Mouse (Mus musculus) heart, postnatal 0 days (tissue): ENCODE measurements at regions not wholly inside any gene's neighbourhood (a gene's known extent, or its start where the extent isn't known, plus 50 kb on each side); places are given as distances from the start of the nearest gene placed in this dataset.

Experiments used
- ATAC-seq: fragments of 200-750 bp; cut with Nextera tagmentation; 2 replicates; pipeline ENCODE4 v1.8.0; 2017; ENCODE audit warnings: low read depth, moderate number of reproducible peaks, moderate library complexity; ENCODE audit not compliant: insufficient read depth
- DNase-seq: peaks from one replicate; pipeline ENCODE4 v3.0.0-alpha.2; 2016; ENCODE audit warnings: low spot score
- H3K27ac ChIP-seq: fragments of 300-500 bp; sonication (generic); 2 replicates; pipeline ENCODE4 v1.5.1; 2014; ENCODE audit warnings: low read depth, mild to moderate bottlenecking
- H3K27me3 ChIP-seq: fragments of 300-500 bp; sonication (generic); 2 replicates; pipeline ENCODE4 v1.6.1; 2014; ENCODE audit warnings: low read length, mixed read lengths; ENCODE audit not compliant: control insufficient read depth, insufficient read depth
- H3K36me3 ChIP-seq: fragments of 300-500 bp; sonication (generic); replicated peaks from 2 replicates; pipeline ENCODE4 v1.6.1; 2014; ENCODE audit warnings: low read length, mixed read lengths; ENCODE audit not compliant: control insufficient read depth, insufficient read depth
- H3K4me1 ChIP-seq: fragments of 300-500 bp; sonication (generic); 2 replicates; pipeline ENCODE4 v1.6.1; 2014; ENCODE audit warnings: antibody characterized with exemption; ENCODE audit not compliant: control insufficient read depth, insufficient read depth
- H3K4me2 ChIP-seq: fragments of 300-500 bp; sonication (generic); 2 replicates; pipeline ENCODE4 v1.6.1; 2014; ENCODE audit warnings: low read depth, mild to moderate bottlenecking, low read length, moderate library complexity
- H3K4me3 ChIP-seq: fragments of 300-500 bp; sonication (generic); 2 replicates; pipeline ENCODE4 v1.5.1; 2014; ENCODE audit warnings: low read depth, low read length
- H3K9ac ChIP-seq: fragments of 300-500 bp; sonication (generic); replicated peaks from 2 replicates; pipeline ENCODE4 v1.6.1; 2014; ENCODE audit warnings: low read depth, low read length, mixed read lengths
- H3K9me3 ChIP-seq: fragments of 300-500 bp; sonication (generic); replicated peaks from 2 replicates; pipeline ENCODE4 v1.6.1; 2016; ENCODE audit warnings: low read length; ENCODE audit not compliant: control insufficient read depth
- CTCF ChIP-seq: IDR thresholded peaks from 2 replicates; pipeline ENCODE4 v1.5.1; 2016; ENCODE audit warnings: antibody characterized with exemption, control low read depth, low read depth
- EP300 ChIP-seq: IDR thresholded peaks from 2 replicates; pipeline ENCODE4 v1.6.1; 2016; ENCODE audit warnings: antibody characterized with exemption, low read depth
- WGBS: fragments of 180-500 bp; shearing (Covaris S2); extraction: QIAGEN DNeasy Blood & Tissue Kit; methylation state at CpG from one replicate; pipeline ENCODE4 v1.1.7; 2014; 5-methylcytosine and 5-hydroxymethylcytosine counted together

GRCm38 (mm10) chr1:73105856-73106463, 90.3 kb upstream of the Tnp1 start:
- TF ChIP-seq EP300 (no peak), CTCF (no peak)
- Histone ChIP-seq H3K27ac (no peak overlapping the region), H3K9ac (no peak overlapping the region), H3K36me3 (no peaks in the 10 kb centered on the region), H3K27me3 (no peaks in the 10 kb centered on the region), H3K4me3 (no peak overlapping the region), H3K4me2 (no peak overlapping the region), H3K4me1 (no peaks in the 10 kb centered on the region), H3K9me3 (no peaks in the 10 kb centered on the region)
- ATAC-seq (no peak), DNase-seq (peak; percentile 30)
- 55% methylated on average over 4 of the region's 4 CpGs for WGBS

GRCm38 (mm10) chr1:73097645-73098440, 82.1 kb upstream of the Tnp1 start:
- H3K27ac ChIP-seq = no peak overlapping the region
- no peaks in the 10 kb centered on the region for H3K36me3 ChIP-seq
- no peak overlapping the region for H3K9ac ChIP-seq
- no peaks in the 10 kb centered on the region for H3K27me3 ChIP-seq
- no peak for TF ChIP-seq EP300
- no peak for TF ChIP-seq CTCF
- no peak overlapping the region for H3K4me2 ChIP-seq
- 61% methylated on average over 6 of the region's 6 CpGs for WGBS
- no peak for DNase-seq
- no peak overlapping the region for H3K4me3 ChIP-seq
- no peaks in the 10 kb centered on the region for H3K4me1 ChIP-seq
- 0 out of 2 replicates have a peak, but pooled peaks cover 6% of the 10 kb centered on the region for H3K9me3 ChIP-seq
- no peak for ATAC-seq

GRCm38 (mm10) chr1:73089636-73090035, 73.9 kb upstream of the Tnp1 start:
- no peak overlapping the region for H3K4me3 ChIP-seq
- H3K4me2 ChIP-seq = no peak overlapping the region
- WGBS = 70% methylated on average over 3 of the region's 3 CpGs
- H3K27me3 ChIP-seq = no peaks in the 10 kb centered on the region
- H3K27ac ChIP-seq = no peak overlapping the region
- no peak overlapping the region for H3K9ac ChIP-seq
- no peaks in the 10 kb centered on the region for H3K4me1 ChIP-seq
- TF ChIP-seq CTCF = no peak
- TF ChIP-seq EP300 = no peak
- H3K36me3 ChIP-seq = no peaks in the 10 kb centered on the region
- no peaks in the 10 kb centered on the region for H3K9me3 ChIP-seq
- ATAC-seq (no peak), DNase-seq (no peak)

- ATAC-seq (no peak), DNase-seq (no peak)
- Histone ChIP-seq H3K9ac (no peak overlapping the region), H3K27ac (no peak overlapping the region), H3K4me2 (no peak overlapping the region), H3K27me3 (no peaks in the 10 kb centered on the region), H3K4me1 (no peaks in the 10 kb centered on the region), H3K9me3 (no peaks in the 10 kb centered on the region), H3K4me3 (no peak overlapping the region), H3K36me3 (no peaks in the 10 kb centered on the region)
- 23% methylated on average over 2 of the region's 2 CpGs for WGBS
- TF ChIP-seq CTCF = no peak
Observed at GRCm38 (mm10) chr1:73088494-73088893, 72.8 kb upstream of the Tnp1 start.

DNA sequence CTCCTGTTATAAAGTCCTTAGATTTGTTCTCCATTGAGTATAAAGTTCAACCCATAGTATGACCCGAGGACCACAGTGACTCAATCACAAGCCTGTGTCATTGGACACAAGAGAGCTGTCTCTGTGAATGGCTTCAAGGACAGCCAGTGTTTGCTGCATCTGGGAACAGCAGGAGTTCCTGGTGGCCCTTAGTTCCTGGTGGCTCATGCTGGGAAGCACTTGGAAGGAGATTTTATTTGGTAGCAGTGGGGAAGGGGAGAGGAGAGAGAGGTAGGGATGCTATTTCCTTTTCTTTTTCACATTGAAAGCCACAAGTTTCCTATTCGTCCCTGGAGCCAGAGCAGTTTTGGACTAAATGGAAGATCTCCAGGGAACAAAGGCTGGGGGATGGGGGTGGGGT, 69.2 kb upstream of the Tnp1 start:
- Histone ChIP-seq H3K4me3 (no peak overlapping the region), H3K36me3 (no peaks in the 10 kb centered on the region), H3K9ac (no peak overlapping the region), H3K4me1 (no peaks in the 10 kb centered on the region), H3K27ac (no peak overlapping the region), H3K9me3 (no peaks in the 10 kb centered on the region), H3K27me3 (no peaks in the 10 kb centered on the region), H3K4me2 (no peak overlapping the region)
- no peak for ATAC-seq
- DNase-seq = no peak
- TF ChIP-seq EP300 = no peak
- no peak for TF ChIP-seq CTCF
- 45% methylated on average over 2 of the region's 2 CpGs for WGBS

DNA sequence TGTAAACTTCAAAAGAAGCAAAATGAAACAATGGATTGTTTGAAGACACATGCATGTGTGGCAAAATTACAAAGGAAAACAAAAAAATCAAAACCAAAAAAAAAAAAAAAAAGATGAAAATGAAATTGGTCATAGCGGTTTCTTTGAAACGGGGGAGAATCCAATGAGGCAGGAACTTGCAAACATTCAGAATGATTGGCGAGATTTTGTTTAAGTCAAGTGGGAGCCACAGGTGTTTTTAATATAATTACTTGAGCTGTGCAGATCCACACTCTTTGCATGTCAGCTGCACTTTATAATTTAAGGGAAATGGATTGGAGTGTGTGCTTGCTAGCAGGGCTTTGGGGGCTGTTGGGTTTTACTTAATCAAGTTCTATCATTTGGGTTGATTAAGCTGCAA, 67.7 kb upstream of the Tnp1 start:
- Histone ChIP-seq H3K4me2 (no peak overlapping the region), H3K4me1 (no peaks in the 10 kb centered on the region), H3K4me3 (no peak overlapping the region), H3K9ac (no peak overlapping the region), H3K27ac (no peak overlapping the region), H3K27me3 (no peaks in the 10 kb centered on the region), H3K36me3 (no peaks in the 10 kb centered on the region), H3K9me3 (no peaks in the 10 kb centered on the region)
- no peak for TF ChIP-seq CTCF
- TF ChIP-seq EP300 = no peak
- DNase-seq (no peak), ATAC-seq (no peak)
- WGBS = 84% methylated on average over 3 of the region's 3 CpGs
